12 mouse cellular contexts compared by ENCODE assay signal in genomic region chr19:46028747-46029320, GRCm38 (mm10). TPM values are rescaled to one million over a fixed set of nuclear protein-coding genes. Genes with fewer than 3 reads are reported as not detected.
DNase-seq lines count a peak whose midpoint lies in the region; TF ChIP-seq lines count a peak whose summit lies in the region.
"Had no signal": no experiment of that assay in that cellular context is flagged by ENCODE, and none has a peak within 500 bp of the region (broad histone marks: within the 10 kb centered on the region; RNA-seq: fewer than 3 reads in every experiment).

No protein-coding gene starts in this region.

- peaks cover 4% of the 10 kb centered on the region for H3K36me3 ChIP-seq in kidney, adult 2 months (ENCODE audit: control insufficient read depth, insufficient read depth, low read length)

- H3K4me1 ChIP-seq in kidney, adult 2 months (ENCODE audit: control insufficient read depth, insufficient read depth, low read length) = no peaks in the 10 kb centered on the region

- DNase-seq in kidney, adult 2 months = no peak
- no peak for DNase-seq in kidney, adult 11 months
- peak; percentile 18 for DNase-seq in thymus, postnatal 14 days
- no peak for DNase-seq in thymus, postnatal 25 days
- peak; percentile 84 for DNase-seq in ZHBTc4 (ENCODE audit: low read depth, low spot score)
- DNase-seq in right cerebral cortex, adult 2 months (ENCODE audit: low spot score in 2 of 2) = no peak
- no peak for DNase-seq in right cerebral cortex, postnatal 4 days
- DNase-seq: embryo, embryonic 11 days; heart, postnatal 4 days; lung, postnatal 4 days had no signal

- peak; percentile 35; the same call in 1 of the 2 replicates for TF ChIP-seq CTCF in kidney, adult 2 months (conservative IDR thresholded peaks at IDR 0.05; ENCODE audit: insufficient read depth, insufficient read length, low read depth, low read length)

- no peak for TF ChIP-seq POLR2A in kidney, adult 2 months (IDR thresholded peaks at IDR 0.05; ENCODE audit: low read depth, low read length)

- H3K27ac ChIP-seq in kidney, adult 2 months (ENCODE audit: insufficient read depth, low read depth, low read length) = no peak overlapping the region
- H3K27ac ChIP-seq: forebrain, embryonic 10.5 days; kidney, embryonic 15.5 days had no signal

- WGBS in kidney, adult 2 months = 72% methylated on average over 11 of the region's 11 CpGs

- no peak overlapping the region for H3K4me3 ChIP-seq in kidney, adult 2 months (ENCODE audit: insufficient read depth, low read depth, low read length)
- H3K4me3 ChIP-seq: forebrain, embryonic 10.5 days; kidney, embryonic 15.5 days had no signal

- H3K27me3 ChIP-seq in kidney, adult 2 months (replicated peaks; ENCODE audit: control insufficient read depth, insufficient read depth, low read length) = no peaks in the 10 kb centered on the region
- H3K27me3 ChIP-seq: kidney, embryonic 15.5 days had no signal

RNA-seq across cellular contexts. Expression of gene Pprc1, which starts 15.9 kb away (rescaled TPM):
- 10.7 and 10.8 TPM in 2 replicates for polyA plus RNA-seq in kidney, adult 2 months (2012; rRNA removed)

RNA-seq across cellular contexts. Expression of gene Ldb1, which starts 16.2 kb away (rescaled TPM):
- polyA plus RNA-seq in kidney, adult 2 months (2012; rRNA removed) = 107 and 111 TPM in 2 replicates

RNA-seq across cellular contexts. Expression of gene Hps6, which starts 25.5 kb away (rescaled TPM):
- 4.8 and 5.5 TPM in 2 replicates for polyA plus RNA-seq in kidney, adult 2 months (2012; rRNA removed)

RNA-seq across cellular contexts. Expression of gene Armh3, which starts 30.5 kb away (rescaled TPM):
- 11.4 and 12.2 TPM in 2 replicates for polyA plus RNA-seq in kidney, adult 2 months (2012; rRNA removed)

RNA-seq across cellular contexts. Expression of gene Nolc1, which starts 46.8 kb away (rescaled TPM):
- polyA plus RNA-seq in kidney, adult 2 months (2012; rRNA removed) = 8.4 and 10.0 TPM in 2 replicates

Comparison
In these comparisons a context has a peak if more than half of its experiments do, and no peak if none do; other contexts are left out.
1. DNase-seq: peak in thymus, postnatal 14 days (single experiment) and ZHBTc4 (single experiment); none in kidney, adult 2 months (single experiment), kidney, adult 11 months (single experiment), thymus, postnatal 25 days (single experiment), right cerebral cortex, adult 2 months (0 of 2) and right cerebral cortex, postnatal 4 days (single experiment).